Mouse (Mus musculus) cerebellum, adult 2 months (tissue): ENCODE measurements around the gene Tbca. TPM values are rescaled to one million over a fixed set of nuclear protein-coding genes. Genes with fewer than 3 reads are reported as not detected.

Experiments
- DNase-seq, 2 experiments: peaks; one replicate each; pipeline ENCODE4 v3.0.0; 2021
- H3K27ac ChIP-seq: fragments of 200-500 bp; 2 replicates; pipeline ENCODE4 v1.5.1; 2012; ENCODE audit warnings: low read length, control low read depth, inconsistent platforms; ENCODE audit not compliant: insufficient read depth
- H3K27me3 ChIP-seq: fragments of 200-500 bp; 2 replicates; pipeline ENCODE4 v1.6.1; 2012; ENCODE audit warnings: inconsistent platforms, mild to moderate bottlenecking, low read length, moderate library complexity; ENCODE audit not compliant: control insufficient read depth, insufficient read depth
- H3K4me1 ChIP-seq: fragments of 200-500 bp; 2 replicates; pipeline ENCODE4 v1.6.1; 2011; ENCODE audit warnings: low read length; ENCODE audit not compliant: control insufficient read depth, insufficient read depth
- H3K4me3 ChIP-seq: fragments of 200-500 bp; replicated peaks from 2 replicates; pipeline ENCODE3; 2011; ENCODE audit warnings: mild to moderate bottlenecking, low read depth, low read length, control low read depth; ENCODE audit not compliant: insufficient read depth
- CTCF ChIP-seq: fragments of 200-500 bp; IDR thresholded peaks from 2 replicates; pipeline ENCODE4 v1.5.1; 2011; ENCODE audit warnings: low read depth, mild to moderate bottlenecking, control low read depth, low read length, moderate library complexity, borderline replicate concordance; ENCODE audit not compliant: insufficient read depth
- POLR2A ChIP-seq: fragments of 200-500 bp; IDR thresholded peaks from 2 replicates; pipeline ENCODE4 v1.6.1; 2011; ENCODE audit warnings: low read length, control low read depth, borderline replicate concordance; ENCODE audit not compliant: insufficient read depth
- WGBS: fragments of 180-500 bp; shearing (Covaris S2); methylation state at CpG from one replicate; pipeline ENCODE4 v1.1.7; 2018; 5-methylcytosine and 5-hydroxymethylcytosine counted together
- polyA plus RNA-seq: library from polyadenylated mRNA; depleted of rRNA; stranded (reverse); fragments of >200 nt; gene quantifications from 2 replicates; pipeline ENCODE4 v1.2.3, GENCODE M21; 2012; rRNA removed

Gene Tbca
- 218 and 276 TPM in 2 replicates for polyA plus RNA-seq

- Histone ChIP-seq H3K4me1 (0 out of 2 replicates have a peak, but pooled peaks cover 3% of the 10 kb centered on the region), H3K27ac (0 out of 2 replicates have a peak within 1 kb of the TSS, but pooled peaks have one; percentile 44), H3K27me3 (no peaks in the 10 kb centered on the region), H3K4me3 (peak within 1 kb of the TSS; percentile 75)
- under 1% methylated on average over 81 of the region's 81 CpGs for WGBS
- DNase-seq, result peak; percentile 87 to 90
- no peak for TF ChIP-seq CTCF
- TF ChIP-seq POLR2A, result peak; percentile 80; the same call in 1 of the 2 replicates
Observed at GRCm38 (mm10) chr13:94788771-94789649, at the start of gene Tbca. Gene Tbca, plus strand, starts transcription at chr13:94788910.

DNA sequence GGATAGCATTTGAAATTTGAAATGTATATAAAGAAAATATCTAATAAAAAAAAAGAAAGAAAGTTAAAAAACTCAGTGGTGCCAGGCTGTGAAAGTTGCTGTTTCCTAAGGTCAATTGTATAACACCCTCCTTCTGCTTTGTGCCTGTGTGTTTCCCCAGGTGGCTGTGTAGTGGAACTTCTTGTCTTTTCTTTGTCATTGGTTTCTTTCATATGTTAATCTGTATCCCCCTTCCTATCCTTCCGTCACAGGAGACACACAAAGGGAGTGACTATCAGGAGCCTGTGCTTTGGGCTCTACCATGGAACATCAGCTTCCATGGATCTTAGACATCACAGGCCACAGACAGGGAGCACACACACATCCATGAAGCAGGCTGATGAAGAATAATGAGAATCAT, 43.5 kb upstream of the Tbca start:
- no peak overlapping the region for H3K4me3 ChIP-seq
- TF ChIP-seq POLR2A, result no peak
- no peak for TF ChIP-seq CTCF
- DNase-seq, result no peak
- H3K27ac ChIP-seq, result no peak overlapping the region
- H3K27me3 ChIP-seq, result no peaks in the 10 kb centered on the region
- no peaks in the 10 kb centered on the region for H3K4me1 ChIP-seq
- WGBS, result 19% methylated on average over 1 of the region's 1 CpGs

DNA sequence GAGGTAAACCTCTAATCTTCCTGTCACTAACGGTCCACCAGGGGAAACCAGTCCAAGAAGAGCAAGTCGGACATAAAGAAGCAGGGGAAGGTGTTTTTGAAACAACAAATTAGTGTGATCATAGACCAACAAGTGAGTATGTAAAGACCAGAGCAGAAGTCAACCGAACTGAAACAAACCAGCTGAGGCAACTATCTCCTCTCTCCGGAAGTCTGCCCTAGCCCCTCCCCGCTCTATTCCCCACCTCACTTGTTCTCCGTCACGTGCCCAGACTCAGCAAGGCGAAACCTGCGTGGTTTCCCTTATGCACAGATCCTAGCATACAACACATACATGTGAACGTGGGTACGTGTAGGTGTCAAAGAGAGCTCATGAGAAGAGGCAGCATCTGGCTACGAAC, 22.9 kb upstream of the Tbca start:
- no peaks in the 10 kb centered on the region for H3K4me1 ChIP-seq
- no peak for DNase-seq
- no peak overlapping the region for H3K4me3 ChIP-seq
- TF ChIP-seq CTCF (no peak), POLR2A (no peak)
- no peaks in the 10 kb centered on the region; the same call in 1 of the 2 replicates for H3K27me3 ChIP-seq
- WGBS, result 92% methylated on average over 12 of the region's 12 CpGs
- H3K27ac ChIP-seq, result no peak overlapping the region

GRCm38 (mm10) chr13:94768460-94769154, 20.1 kb upstream of the Tbca start:
- WGBS, result 82% methylated on average over 3 of the region's 3 CpGs
- Histone ChIP-seq H3K27ac (no peak overlapping the region), H3K27me3 (no peaks in the 10 kb centered on the region; the same call in 1 of the 2 replicates), H3K4me1 (no peaks in the 10 kb centered on the region), H3K4me3 (no peak overlapping the region)
- no peak for TF ChIP-seq CTCF
- no peak for TF ChIP-seq POLR2A
- no peak for DNase-seq

DNA sequence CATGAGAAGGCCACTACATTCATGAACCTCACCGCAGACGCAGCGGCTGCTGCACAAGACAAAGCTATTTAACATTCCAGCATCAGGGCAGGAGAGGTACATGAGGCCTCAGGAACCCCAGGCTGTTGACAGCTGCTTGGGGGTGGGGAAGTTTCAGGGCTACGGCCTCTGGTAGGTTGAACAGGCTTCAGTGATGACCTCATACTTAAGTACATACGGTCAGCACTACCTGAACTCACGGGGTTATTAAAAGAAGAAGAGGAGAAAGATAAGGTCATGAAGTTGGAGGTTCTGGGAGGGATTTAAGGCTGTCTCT, 19.6 kb upstream of the Tbca start:
- TF ChIP-seq CTCF (no peak), POLR2A (no peak)

GRCm38 (mm10) chr13:94786866-94787265, 1.8 kb upstream of the Tbca start:
- Histone ChIP-seq H3K4me3 (no peak overlapping the region), H3K27me3 (no peaks in the 10 kb centered on the region), H3K27ac (no peak overlapping the region), H3K4me1 (no peaks in the 10 kb centered on the region)
- no peak for DNase-seq
- TF ChIP-seq POLR2A (no peak), CTCF (no peak)
- WGBS, result 68% methylated on average over 2 of the region's 2 CpGs

More for the DNA sequence above, 19.6 kb upstream of the Tbca start:
- no peak overlapping the region for H3K4me3 ChIP-seq
- H3K27me3 ChIP-seq, result no peaks in the 10 kb centered on the region; the same call in 1 of the 2 replicates
- 76% methylated on average over 6 of the region's 6 CpGs for WGBS
- no peaks in the 10 kb centered on the region for H3K4me1 ChIP-seq
- no peak overlapping the region for H3K27ac ChIP-seq
- DNase-seq, result no peak

DNA sequence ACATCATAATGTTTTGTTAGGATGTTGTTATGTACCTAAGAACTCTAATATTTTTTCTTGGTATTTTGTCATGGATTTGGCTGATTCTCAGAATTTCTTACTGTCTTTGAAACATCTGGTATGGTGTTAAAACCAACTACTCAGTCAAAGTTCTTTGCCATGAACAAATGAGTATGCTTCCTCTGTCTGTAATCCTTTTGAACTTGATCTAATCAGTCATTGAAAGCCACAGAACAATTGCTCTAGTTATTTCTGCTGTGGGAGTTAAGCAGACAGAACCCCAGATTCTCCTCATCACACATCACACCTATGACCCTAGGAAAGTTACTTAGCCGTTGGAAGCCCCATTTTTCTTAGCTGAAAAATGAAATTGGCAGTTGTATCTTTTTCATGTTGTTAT, 6.0 kb downstream of the Tbca start:
- H3K4me1 ChIP-seq, result 0 out of 2 replicates have a peak, but pooled peaks cover 5% of the 10 kb centered on the region
- H3K27ac ChIP-seq, result no peak overlapping the region
- H3K27me3 ChIP-seq, result no peaks in the 10 kb centered on the region
- H3K4me3 ChIP-seq, result no peak overlapping the region
- TF ChIP-seq CTCF (no peak), POLR2A (no peak)
- WGBS, result 80% methylated on average over 1 of the region's 1 CpGs
- DNase-seq, result no peak

DNA sequence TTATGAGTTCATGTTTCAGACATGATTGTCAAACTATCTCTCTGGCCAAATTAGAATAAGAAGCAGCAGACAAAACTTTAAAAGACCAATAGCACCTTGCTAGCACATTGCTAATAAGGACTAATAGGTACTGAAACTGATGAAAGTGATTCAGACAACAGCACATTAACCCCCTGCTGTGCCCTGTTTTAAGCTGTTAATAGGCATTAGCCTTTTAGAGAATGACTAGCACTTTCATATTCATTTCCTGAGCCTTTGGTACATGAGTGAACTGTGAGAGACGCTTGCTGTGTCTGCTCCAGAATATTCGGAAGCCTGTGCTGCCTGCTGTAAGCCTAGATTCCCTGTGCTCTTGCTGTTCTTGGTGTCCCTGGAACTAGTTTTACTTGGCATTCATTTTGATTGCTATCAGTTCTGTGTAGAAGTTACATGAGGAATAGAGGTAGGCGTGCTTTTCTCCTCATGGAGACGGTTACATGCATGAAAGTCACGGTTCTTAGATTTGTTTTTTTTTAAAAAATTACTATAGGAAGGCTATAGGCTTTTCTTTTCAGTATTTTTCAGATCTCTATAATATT, 14.9 kb downstream of the Tbca start:
- no peak overlapping the region for H3K27ac ChIP-seq
- peak in 1 of 2 experiments; percentile 13 for DNase-seq
- H3K27me3 ChIP-seq, result no peaks in the 10 kb centered on the region
- peaks cover 3% of the 10 kb centered on the region; the same call in 1 of the 2 replicates for H3K4me1 ChIP-seq
- 59% methylated on average over 5 of the region's 5 CpGs for WGBS
- no peak for TF ChIP-seq POLR2A
- TF ChIP-seq CTCF, result no peak
- no peak overlapping the region for H3K4me3 ChIP-seq
